Mouse (Mus musculus) mouse embryonic stem cell (cell line): ENCODE results near the gene Brinp2.

ENCODE experiments used
- in situ Hi-C, 2 experiments: fragments of 300-500 bp; cut with MboI; formaldehyde crosslinking; loops; 1 replicate in 1 of 2; 3 replicates in 1 of 2; pipeline ENCODE4 v1.14.3; 2019 to 2020; ENCODE audit warnings: low sequenced_read_pairs in 2 of 2, low pct_unique_long_range_greater_than_20kb in 1 of 2, mixed read lengths in 1 of 2; ENCODE audit not compliant: unreplicated experiment in 1 of 2

Brinp2 gene

GRCm38 (mm10) chr1:158356051-158356461, at the start of gene Brinp2:
TSS of gene Brinp2 (minus strand) at chr1:158356326.
- in situ Hi-C loops: no loop called here

DNA sequence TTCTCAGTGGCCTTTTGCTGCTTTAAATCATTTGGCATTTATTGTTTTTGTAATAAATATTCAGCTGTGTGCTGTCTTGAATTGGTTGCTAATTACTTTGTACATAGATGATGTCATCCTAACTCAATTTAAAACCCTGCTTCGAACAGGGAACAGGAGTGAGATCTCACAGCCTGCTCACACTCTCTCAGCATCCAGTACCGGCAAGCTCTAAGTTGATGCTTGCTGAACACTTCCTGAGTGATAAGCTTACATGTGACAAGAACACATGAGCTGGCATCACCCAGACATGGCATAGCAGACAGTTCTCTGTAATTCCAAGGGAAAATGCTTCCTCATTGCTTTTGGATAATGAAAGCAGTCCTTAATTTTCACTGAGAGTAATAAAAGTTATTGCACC, 44.8 kb upstream of the Brinp2 start:
- in situ Hi-C loops: no loop called here

DNA sequence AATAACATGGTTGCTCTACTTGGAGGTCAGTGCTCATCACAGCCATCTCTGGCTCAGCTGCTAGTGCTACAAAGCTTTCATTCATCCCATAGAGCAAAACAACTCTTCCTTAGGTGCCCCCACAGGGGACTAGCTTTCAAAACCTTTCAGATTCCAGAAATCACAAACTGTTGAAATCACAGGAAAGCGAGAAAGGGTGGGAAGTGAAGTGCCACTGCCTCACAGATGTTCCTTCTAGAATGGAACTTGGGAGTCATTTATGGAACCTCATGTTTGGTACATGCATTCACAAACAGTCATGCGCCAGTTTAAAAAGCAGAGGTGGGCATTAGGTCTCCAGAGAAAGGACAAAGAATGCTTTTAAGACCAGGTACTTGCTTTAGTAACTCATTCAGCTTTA, 40.9 kb upstream of the Brinp2 start:
- in situ Hi-C loops: no loop called here

GRCm38 (mm10) chr1:158390693-158391092, 34.6 kb upstream of the Brinp2 start:
- in situ Hi-C loops: no loop called here

DNA sequence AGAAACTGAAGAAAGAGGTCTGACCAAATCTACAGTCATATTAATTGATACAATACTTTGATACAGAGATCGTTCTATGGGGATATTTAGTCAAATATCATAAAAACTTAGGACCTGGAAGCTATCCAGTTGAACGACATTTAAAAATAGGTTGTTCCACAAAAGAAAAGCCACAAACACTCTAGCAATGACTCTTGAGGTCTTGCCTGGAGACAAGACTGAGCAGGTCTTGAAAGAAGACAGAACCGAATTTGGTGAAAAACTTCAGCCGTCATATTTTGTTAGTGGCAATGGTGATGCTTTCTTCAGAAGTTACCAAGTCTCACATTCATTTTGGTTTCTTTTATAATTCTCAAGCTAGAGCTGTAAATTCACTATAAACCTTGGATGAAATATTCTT, 32.9 kb upstream of the Brinp2 start:
- in situ Hi-C loops: no loop called here

GRCm38 (mm10) chr1:158386781-158387180, 30.7 kb upstream of the Brinp2 start:
- in situ Hi-C loops: no loop called here

DNA sequence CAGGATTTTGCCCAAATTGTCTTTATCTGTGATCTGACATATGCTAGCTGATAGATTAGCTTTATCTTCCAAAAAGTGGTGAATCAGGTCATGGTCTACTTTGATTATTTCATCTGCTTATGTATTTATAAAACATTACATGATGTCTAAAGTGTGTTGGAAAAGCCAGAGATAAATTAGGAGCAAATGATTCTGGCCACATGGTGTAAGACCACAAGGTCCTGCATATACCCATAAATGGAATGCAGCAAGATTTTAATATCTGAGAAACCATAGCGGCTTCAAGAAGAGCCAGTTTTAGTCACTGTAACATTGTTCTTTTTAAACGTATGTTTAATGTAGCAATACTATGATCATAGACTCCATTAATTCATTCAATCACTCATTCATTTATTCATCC, 29.2 kb upstream of the Brinp2 start:
- in situ Hi-C loops: no loop called here

GRCm38 (mm10) chr1:158383210-158383609, 27.1 kb upstream of the Brinp2 start:
- in situ Hi-C loops: no loop called here

- in situ Hi-C loops: no loop called here
Measured at GRCm38 (mm10) chr1:158382277-158382676, 26.2 kb upstream of the Brinp2 start.

DNA sequence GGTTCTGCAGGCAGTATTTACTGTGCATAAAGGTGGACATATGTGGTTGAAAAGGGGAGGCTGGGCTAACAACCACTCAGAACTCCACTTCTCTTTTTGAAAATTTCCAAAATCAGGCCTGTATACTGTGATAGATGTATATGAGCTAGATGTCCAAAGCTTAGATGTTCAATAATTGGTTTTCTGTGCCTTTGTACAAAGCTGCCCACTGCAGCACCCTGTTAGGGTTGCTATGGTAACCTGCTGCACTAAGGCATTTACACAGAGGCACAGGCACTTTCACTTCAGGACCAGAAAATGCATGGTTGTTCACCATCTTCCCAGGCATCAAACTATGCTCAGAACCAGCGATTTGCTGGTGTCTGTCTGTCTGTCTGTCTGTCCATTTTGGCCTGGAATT, 8.3 kb upstream of the Brinp2 start:
- in situ Hi-C loops: no loop called here

- in situ Hi-C loops: no loop called here
Measured at GRCm38 (mm10) chr1:158362292-158363101, 6.4 kb upstream of the Brinp2 start.

- in situ Hi-C loops: no loop called here
Measured at GRCm38 (mm10) chr1:158361964-158362291, 5.8 kb upstream of the Brinp2 start, which contains the start of gene Astn1. TSS of gene Astn1 (plus strand) at chr1:158362273.

- in situ Hi-C loops: no loop called here
Measured at GRCm38 (mm10) chr1:158355177-158356050, 712 bp downstream of the Brinp2 start.

GRCm38 (mm10) chr1:158353656-158354371, 2.3 kb downstream of the Brinp2 start:
- in situ Hi-C loops: no loop called here

- in situ Hi-C loops: no loop called here
Measured at GRCm38 (mm10) chr1:158343243-158343714, 12.8 kb downstream of the Brinp2 start.

DNA sequence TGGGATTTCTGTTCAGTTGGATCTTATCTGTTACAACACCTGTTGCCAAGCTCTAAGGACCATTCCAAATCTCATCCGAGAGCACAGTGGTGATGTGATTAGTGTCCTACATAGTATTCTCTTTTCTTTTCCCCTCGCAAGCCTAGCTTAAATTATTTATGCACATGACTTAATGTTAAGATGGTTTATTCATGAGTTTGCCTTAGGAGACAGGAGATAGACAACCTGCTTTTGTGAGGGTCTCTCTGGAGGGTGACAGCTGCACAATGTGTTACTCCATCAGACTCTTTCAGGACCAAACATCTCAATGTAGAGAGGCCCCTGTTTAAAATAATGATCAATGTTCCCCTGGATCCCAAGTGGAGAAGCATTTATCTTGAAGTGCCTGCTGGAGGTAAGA, 27.3 kb downstream of the Brinp2 start:
- in situ Hi-C loops: no loop called here

DNA sequence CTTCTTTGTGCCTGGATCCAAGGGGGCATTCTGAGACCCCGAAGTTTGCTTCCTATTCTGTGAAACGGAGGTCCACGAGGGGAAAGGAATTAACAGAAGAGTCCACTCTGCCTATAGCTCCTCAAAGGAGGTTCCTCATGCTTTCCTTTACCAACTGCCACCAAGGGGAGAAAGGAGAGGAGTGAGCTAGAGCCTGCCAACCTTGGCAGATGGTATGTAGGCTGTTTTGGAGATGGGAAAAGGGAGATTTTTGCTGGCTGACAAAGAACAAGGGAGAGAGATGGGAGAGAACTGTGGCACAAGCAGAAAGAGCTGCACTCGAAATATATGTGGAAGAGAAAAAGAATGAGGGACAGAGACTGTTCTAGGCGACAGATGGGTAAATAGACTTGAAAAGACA, 28.0 kb downstream of the Brinp2 start:
- in situ Hi-C loops: no loop called here

- in situ Hi-C loops: no loop called here
Measured at GRCm38 (mm10) chr1:158323325-158323724, 32.8 kb downstream of the Brinp2 start.
